Mouse (Mus musculus) right cerebral cortex, adult 18-20 months (tissue): ENCODE measurements at regions not wholly inside any gene's neighbourhood (a gene's known extent, or its start where the extent isn't known, plus 50 kb on each side); places are given as distances from the start of the nearest gene placed in this dataset.
"Not testable (repeated sequence)": the region's sequence is repeated elsewhere in the genome, so short reads cannot be mapped to it uniquely, and the experiment has no call there.

Source experiments
- DNase-seq: peaks from one replicate; pipeline ENCODE4 v3.0.0; 2022; ENCODE audit warnings: mixed read lengths

DNA sequence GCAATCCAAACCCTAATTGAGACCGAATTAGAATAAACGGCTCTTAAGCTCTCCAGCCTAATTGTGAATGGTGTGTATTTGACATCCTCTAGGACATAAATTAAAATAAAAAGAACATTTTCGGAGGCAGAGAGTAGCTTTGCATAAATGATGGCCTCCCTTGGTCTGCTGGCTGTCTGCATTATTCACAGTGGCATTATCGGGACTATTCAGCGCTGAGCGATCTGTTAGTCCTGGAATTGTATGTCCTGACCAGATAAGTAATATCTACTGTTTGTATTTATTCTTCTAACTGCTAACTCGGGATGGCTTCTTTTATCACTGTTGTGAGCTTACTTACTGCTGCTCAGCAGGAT lies 299.6 kb downstream of the Chl1 start:
- no peak for DNase-seq

DNA sequence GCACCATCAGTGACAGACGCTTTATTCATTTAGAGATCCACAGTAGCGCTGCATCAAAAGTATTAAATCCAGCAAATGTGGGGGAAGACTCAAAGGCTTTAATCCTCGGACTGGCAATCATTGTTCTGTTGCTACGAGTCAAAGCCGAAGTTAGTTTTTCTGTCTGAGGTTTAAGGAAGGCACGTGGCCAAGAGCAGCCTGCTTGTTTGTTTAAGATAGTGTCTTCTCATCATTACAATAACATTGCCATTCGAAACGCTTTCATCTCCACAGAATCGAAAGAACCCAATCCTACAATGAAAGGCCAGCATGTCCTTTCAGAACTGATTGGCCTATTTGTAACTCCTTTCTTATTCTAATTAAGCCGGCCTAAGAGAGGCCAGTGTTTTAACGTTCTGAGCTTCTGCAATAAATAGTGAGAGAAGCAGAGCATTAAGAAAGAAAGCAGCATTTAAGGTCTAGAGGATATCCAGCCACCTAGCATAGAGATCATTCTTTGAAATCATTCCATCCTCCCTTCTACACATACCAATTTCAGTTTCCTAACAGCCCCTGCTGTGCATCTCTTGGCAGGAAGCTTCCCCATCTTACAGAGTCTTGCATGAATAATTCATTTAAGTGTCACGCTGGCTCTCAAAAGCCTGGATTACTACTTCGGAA lies 300.1 kb downstream of the Chl1 start:
- peak; percentile 26 for DNase-seq

- not testable (repeated sequence) for DNase-seq
Measured at GRCm38 (mm10) chr6:103816396-103816795, 306.0 kb downstream of the Chl1 start.

- DNase-seq: no peak
Measured at GRCm38 (mm10) chr6:103826042-103826441, 315.7 kb downstream of the Chl1 start.

- no peak for DNase-seq
Measured at GRCm38 (mm10) chr6:103827623-103828022, 317.2 kb downstream of the Chl1 start.

DNA sequence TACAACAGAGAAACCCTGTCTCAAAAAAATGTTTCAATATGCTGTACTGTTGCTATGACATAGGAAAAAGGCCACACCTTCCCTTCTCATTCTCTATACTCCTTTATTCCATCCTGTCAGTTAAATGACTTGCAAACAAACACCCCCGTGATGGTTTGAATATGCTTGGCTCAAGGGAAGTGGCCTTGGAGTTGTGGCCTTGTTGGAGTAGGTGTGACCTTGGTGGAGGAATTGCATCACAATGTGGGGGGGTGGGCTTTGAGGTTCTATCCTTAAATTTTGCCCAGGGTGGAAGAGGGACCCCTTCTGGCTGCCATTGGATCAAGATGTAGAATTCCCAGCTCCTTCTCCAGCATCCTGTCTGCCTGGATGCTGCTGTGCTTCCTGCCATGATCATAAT lies 318.5 kb downstream of the Chl1 start:
- DNase-seq: no peak

- no peak for DNase-seq
Measured at GRCm38 (mm10) chr6:103832301-103832700, 321.9 kb downstream of the Chl1 start.

GRCm38 (mm10) chr6:103832808-103833207 lies 322.4 kb downstream of the Chl1 start:
- DNase-seq: peak; percentile 8

GRCm38 (mm10) chr6:103833501-103834132 lies 323.2 kb downstream of the Chl1 start:
- DNase-seq: peak; percentile 70

- no peak for DNase-seq
Measured at GRCm38 (mm10) chr6:103834726-103835229, 324.4 kb downstream of the Chl1 start.

GRCm38 (mm10) chr6:103859787-103860186 lies 349.4 kb downstream of the Chl1 start:
- DNase-seq: no peak

- DNase-seq: no peak
Measured at GRCm38 (mm10) chr6:103893455-103893854, 383.1 kb downstream of the Chl1 start.

DNA sequence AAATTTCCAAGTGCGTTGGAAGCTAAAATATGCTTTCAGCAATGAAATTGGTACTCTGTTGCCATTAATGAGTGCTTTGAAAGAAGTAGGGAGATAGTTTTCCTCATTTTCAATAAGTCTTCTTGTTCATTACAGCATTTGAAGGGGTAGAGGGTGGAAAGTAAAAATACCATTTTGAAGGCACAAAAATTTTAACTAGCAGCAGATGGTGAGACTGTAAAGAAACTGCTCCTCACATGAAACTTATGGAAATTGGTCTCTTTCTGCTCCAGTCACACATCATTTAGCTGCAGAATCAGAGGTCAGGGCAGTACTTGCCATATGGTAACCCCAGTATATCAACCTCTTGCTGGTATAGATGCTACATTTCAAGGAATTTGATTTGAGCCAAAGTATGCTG lies 414.1 kb downstream of the Chl1 start:
- peak; percentile 3 for DNase-seq

- DNase-seq: peak; percentile 37
Measured at GRCm38 (mm10) chr6:103927094-103927493, 416.7 kb downstream of the Chl1 start.

GRCm38 (mm10) chr6:103940345-103940744 lies 430.0 kb downstream of the Chl1 start:
- DNase-seq: no peak

DNA sequence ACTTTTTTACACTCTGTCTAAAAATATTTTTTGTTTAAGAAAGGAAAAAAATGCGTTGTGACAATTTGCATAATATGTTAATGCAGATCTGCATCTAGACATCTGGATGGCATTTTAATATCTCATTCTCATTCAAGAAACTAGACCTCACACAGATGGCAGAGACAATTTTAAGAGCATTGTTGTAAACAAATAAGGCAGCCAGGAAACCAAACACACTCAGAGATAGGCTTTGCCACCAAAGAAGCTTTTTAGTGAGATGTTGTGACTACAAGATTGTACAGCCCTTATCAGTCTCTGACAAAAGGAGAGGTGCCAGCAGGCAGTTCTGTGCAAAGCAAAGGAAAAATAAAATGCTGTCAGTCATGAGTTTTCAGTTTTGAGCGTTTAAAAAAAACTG lies 434.0 kb downstream of the Chl1 start:
- DNase-seq: peak; percentile 13

GRCm38 (mm10) chr6:103947474-103947873 lies 437.1 kb downstream of the Chl1 start:
- DNase-seq: no peak

DNA sequence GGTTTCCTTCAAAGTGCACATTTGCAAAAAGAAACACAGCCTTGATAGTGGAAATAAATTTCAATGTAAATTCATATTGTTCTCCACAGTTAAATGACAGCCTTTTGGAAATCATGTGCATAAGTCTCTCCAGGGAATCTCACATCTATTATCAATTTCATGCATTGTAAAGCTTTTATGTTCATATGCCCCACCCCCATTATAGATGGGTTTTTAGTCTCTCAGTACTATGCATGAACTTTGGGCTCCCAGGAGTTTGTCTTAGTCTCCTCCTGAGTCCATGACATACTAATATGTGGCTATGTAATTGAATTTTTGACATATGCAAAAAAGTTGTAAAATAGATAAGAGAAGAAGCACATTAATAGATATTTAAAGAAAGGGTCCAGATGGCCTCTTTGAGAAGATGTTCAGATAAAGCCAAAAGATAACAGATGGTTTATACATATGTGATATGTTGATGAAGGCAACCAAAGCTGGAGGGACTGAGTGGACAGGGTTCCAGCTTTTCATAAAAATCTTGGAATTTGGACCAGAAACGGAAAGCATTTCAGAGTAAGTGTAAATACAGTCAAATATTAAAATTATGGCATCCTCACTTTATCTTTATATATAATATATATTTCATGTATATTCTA lies 442.9 kb downstream of the Chl1 start:
- DNase-seq: no peak

GRCm38 (mm10) chr6:103959002-103959401 lies 448.6 kb downstream of the Chl1 start:
- DNase-seq: peak; percentile 6

- no peak for DNase-seq
Measured at GRCm38 (mm10) chr6:103967811-103968420, 457.5 kb downstream of the Chl1 start.

- DNase-seq: no peak
Measured at GRCm38 (mm10) chr6:103999186-103999585, 488.8 kb downstream of the Chl1 start.

- peak; percentile 81 for DNase-seq
Measured at GRCm38 (mm10) chr6:104028439-104029091, 464.0 kb upstream of the Cntn6 start.

DNA sequence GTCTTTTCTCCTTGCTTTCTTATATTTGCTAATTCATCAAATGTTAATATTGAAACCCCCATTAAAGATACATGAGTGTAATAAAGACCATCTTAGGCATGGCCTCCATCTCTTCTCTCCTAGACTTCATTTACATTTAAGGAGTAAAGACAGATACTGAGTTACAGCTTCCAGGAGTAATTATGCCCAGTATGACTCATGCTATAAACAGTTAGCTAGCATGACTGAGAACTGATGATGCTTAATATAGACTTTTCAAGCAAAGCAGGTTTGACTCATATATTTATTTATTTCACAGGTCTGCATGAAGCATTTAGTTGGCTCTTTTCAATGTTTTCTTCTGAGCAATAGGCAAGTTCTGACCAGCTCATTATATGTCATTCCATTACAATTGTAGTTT lies 453.7 kb upstream of the Cntn6 start:
- no peak for DNase-seq
